Mouse (Mus musculus) ES-E14 (cell line): Measurements from ENCODE around the gene Ak9. TPM values are rescaled to one million over a fixed set of nuclear protein-coding genes. Genes with fewer than 3 reads are reported as not detected.
A peak's percentile ranks its signal among the peaks of the same experiment; 100 is the strongest.

Source experiments
- DNase-seq: peaks from one replicate; pipeline ENCODE4 v3.0.0-alpha.2; 2013; ENCODE audit warnings: low read depth, low spot score
- H3K27ac ChIP-seq: 2 replicates; pipeline ENCODE4 v1.5.1; 2012; ENCODE audit warnings: low read depth, mild to moderate bottlenecking, low read length, moderate library complexity, mixed read lengths; ENCODE audit not compliant: poor library complexity, insufficient read depth, severe bottlenecking
- H3K36me3 ChIP-seq: 2 replicates; pipeline ENCODE4 v1.6.1; 2012; ENCODE audit warnings: mild to moderate bottlenecking, low read length, moderate library complexity, mixed read lengths; ENCODE audit not compliant: control insufficient read depth, poor library complexity, insufficient read depth, severe bottlenecking
- H3K4me1 ChIP-seq, 2 experiments: fragments of 150-350 bp in 1 of 2; sonication (generic) in 1 of 2; 2 replicates each; pipeline ENCODE4 v1.6.1; 2012; ENCODE audit warnings: low read length in 2 of 2, mild to moderate bottlenecking in 1 of 2, mixed read lengths in 1 of 2; ENCODE audit not compliant: control insufficient read depth in 2 of 2, insufficient read depth in 2 of 2, poor library complexity in 1 of 2
- H3K4me3 ChIP-seq, 2 experiments: fragments of 150-350 bp in 1 of 2; sonication (generic) in 1 of 2; 2 replicates each; pipeline ENCODE4 v1.5.1; 2012; ENCODE audit warnings: low read length in 2 of 2, low read depth in 1 of 2, mild to moderate bottlenecking in 1 of 2, mixed read lengths in 1 of 2; ENCODE audit not compliant: insufficient read depth in 1 of 2, poor library complexity in 1 of 2, severe bottlenecking in 1 of 2
- H3K9ac ChIP-seq: 2 replicates; pipeline ENCODE4 v1.6.1; 2012; ENCODE audit warnings: low read depth, mild to moderate bottlenecking, low read length, mixed read lengths; ENCODE audit not compliant: poor library complexity, insufficient read depth, severe bottlenecking
- H3K9me3 ChIP-seq: fragments of 150-350 bp; sonication (generic); 2 replicates; pipeline ENCODE4 v1.6.1; 2012; ENCODE audit warnings: low read depth, mild to moderate bottlenecking, low read length; ENCODE audit not compliant: control insufficient read depth, insufficient read depth
- CHD2 ChIP-seq: IDR thresholded peaks from 2 replicates; pipeline ENCODE4 v1.6.1; 2014; ENCODE audit warnings: mild to moderate bottlenecking, low read depth, low read length, inconsistent platforms
- HCFC1 ChIP-seq: IDR thresholded peaks from 2 replicates; pipeline ENCODE4 v1.6.1; 2012; ENCODE audit warnings: low read length, inconsistent platforms, borderline replicate concordance; ENCODE audit not compliant: insufficient read depth
- MAFK ChIP-seq: IDR thresholded peaks from 2 replicates; pipeline ENCODE4 v1.6.1; 2014; ENCODE audit warnings: mild to moderate bottlenecking, low read depth, low read length, inconsistent platforms; ENCODE audit not compliant: insufficient read depth
- ZC3H11A ChIP-seq: IDR thresholded peaks from 2 replicates; pipeline ENCODE4 v1.6.1; 2012; ENCODE audit warnings: low read depth, mild to moderate bottlenecking, inconsistent platforms, low read length, borderline replicate concordance
- ZNF384 ChIP-seq: IDR thresholded peaks from 2 replicates; pipeline ENCODE4 v1.6.1; 2012; ENCODE audit warnings: low read depth, low read length, inconsistent platforms
- in situ Hi-C, 2 experiments: fragments of 600-800 bp; cut with MboI; formaldehyde crosslinking; loops; one replicate each; pipeline ENCODE4 v1.15.1; 2025; ENCODE audit warnings: low sequenced_read_pairs in 2 of 2, inconsistent platforms in 1 of 2; ENCODE audit not compliant: unreplicated experiment in 2 of 2
- total RNA-seq: library from RNA; depleted of rRNA; stranded (reverse); fragments of 300-350 nt; gene quantifications from 2 replicates; pipeline ENCODE4 v1.2.3, GENCODE M21; 2012; rRNA removed

Ak9 gene
- total RNA-seq, 1 experiment = 0.09 TPM

- H3K27ac ChIP-seq = no peak overlapping the region
- H3K9me3 ChIP-seq = no peaks in the 10 kb centered on the region
- in situ Hi-C loops = no loop called here
- TF ChIP-seq HCFC1 (no peak), CHD2 (no peak), ZNF384 (no peak), MAFK (no peak), ZC3H11A (no peak)
- DNase-seq = no peak
- H3K4me3 ChIP-seq = no peak overlapping the region
- H3K4me1 ChIP-seq = peaks cover 0 to 19% of the 10 kb centered on the region in 2 experiments; a peak in 1 of 4 replicates
- peaks cover 14% of the 10 kb centered on the region; the same call in 1 of the 2 replicates for H3K36me3 ChIP-seq
- H3K9ac ChIP-seq = no peak overlapping the region
Measured at GRCm38 (mm10) chr10:41479961-41480360, 176.2 kb downstream of the Ak9 start.

GRCm38 (mm10) chr10:41480938-41481880 lies 177.4 kb downstream of the Ak9 start:
- H3K4me1 ChIP-seq = peaks cover 0 to 19% of the 10 kb centered on the region in 2 experiments; a peak in 1 of 4 replicates
- TF ChIP-seq MAFK = no peak
- no peak for TF ChIP-seq ZNF384
- TF ChIP-seq HCFC1 = no peak
- no peak for TF ChIP-seq ZC3H11A
- TF ChIP-seq CHD2 = no peak
- no peak for DNase-seq
- H3K27ac ChIP-seq = no peak overlapping the region
- H3K9me3 ChIP-seq = no peaks in the 10 kb centered on the region
- peak overlapping the region; percentile 34; the same call in 1 of the 2 replicates for H3K9ac ChIP-seq
- in situ Hi-C loops = no loop called here
- H3K4me3 ChIP-seq = peak overlapping the region; percentile 52 to 59; a peak in 3 of 4 replicates
- H3K36me3 ChIP-seq = peaks cover 20% of the 10 kb centered on the region; the same call in 1 of the 2 replicates

GRCm38 (mm10) chr10:41482446-41482845 lies 178.7 kb downstream of the Ak9 start:
- no peak overlapping the region for H3K27ac ChIP-seq
- no peak for TF ChIP-seq MAFK
- TF ChIP-seq HCFC1 = no peak
- no peak for TF ChIP-seq ZNF384
- TF ChIP-seq CHD2 = no peak
- TF ChIP-seq ZC3H11A = no peak
- H3K9me3 ChIP-seq = no peaks in the 10 kb centered on the region
- H3K36me3 ChIP-seq = peaks cover 31% of the 10 kb centered on the region
- H3K9ac ChIP-seq = no peak overlapping the region
- in situ Hi-C loops = no loop called here
- no peak overlapping the region for H3K4me3 ChIP-seq
- peaks cover 0 to 16% of the 10 kb centered on the region in 2 experiments; a peak in 1 of 4 replicates for H3K4me1 ChIP-seq
- no peak for DNase-seq

Other genes with a start within 250 kb of the Ak9 start
- not detected in 2 replicates for gene Gpr6, start 231.7 kb upstream of the Ak9 start, total RNA-seq
- gene Fig4, start 720 bp upstream of the Ak9 start, total RNA-seq = 20.0 and 24.6 TPM in 2 replicates
- gene Zbtb24, start 146.4 kb downstream of the Ak9 start, total RNA-seq = 11.9 and 12.7 TPM in 2 replicates
- 35.3 and 54.7 TPM in 2 replicates for gene Mical1, start 172.3 kb downstream of the Ak9 start, total RNA-seq
- 31.7 and 54.8 TPM in 2 replicates for gene Smpd2, start 186.4 kb downstream of the Ak9 start, total RNA-seq
- 0.53 TPM in 1 of 2 replicates, not detected in the other for gene Ppil6, start 186.5 kb downstream of the Ak9 start, total RNA-seq
- 112 and 127 TPM in 2 replicates for gene Cd164, start 215.4 kb downstream of the Ak9 start, total RNA-seq